26 mouse cellular contexts compared by ENCODE assay signal in the genomic region with DNA sequence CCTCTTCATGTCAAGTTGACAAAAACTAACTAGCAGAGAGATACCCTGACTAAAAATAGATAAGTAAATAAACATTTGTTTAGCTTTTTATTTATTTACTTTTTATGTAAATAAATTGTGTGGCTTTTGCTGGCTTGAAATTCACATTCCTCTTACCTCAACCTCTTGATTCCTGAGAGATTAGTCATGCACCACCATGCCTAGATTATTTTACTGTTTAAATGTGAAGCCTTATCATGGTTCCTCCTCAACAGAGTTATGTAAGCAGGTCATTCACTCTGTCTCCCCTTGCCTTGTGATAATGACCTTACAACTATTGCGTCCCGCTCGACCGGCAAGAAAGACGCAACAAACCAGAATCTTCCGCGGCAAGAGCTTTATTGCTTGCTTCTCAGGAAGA.
"Had no signal": no experiment of that assay in that cellular context is flagged by ENCODE, and none has a peak within 500 bp of the region (broad histone marks: within the 10 kb centered on the region; RNA-seq: fewer than 3 reads in every experiment).

No protein-coding gene starts in this region.

- H3K4me1 ChIP-seq: heart, embryonic 15.5 days; hindbrain, embryonic 12.5 days; intestine, embryonic 15.5 days; limb, embryonic 13.5 days; limb, embryonic 15.5 days had no signal

- DNase-seq: gastrocnemius, adult 2 months; gastrocnemius, postnatal 10 days; gastrocnemius, postnatal 25 days; heart, adult 18-20 months; heart, postnatal 14 days; heart, postnatal 36 days; kidney, adult 11 months; kidney, adult 2 months; kidney, adult 9 months; kidney, postnatal 14 days; left cerebral cortex, postnatal 4 days had no signal

- H3K27ac ChIP-seq: gastrocnemius, adult 2 months; heart, embryonic 10.5 days; heart, embryonic 13.5 days; heart, embryonic 15.5 days; hindbrain, embryonic 12.5 days; hindbrain, embryonic 14.5 days; intestine, embryonic 15.5 days; kidney, embryonic 15.5 days; kidney, postnatal 0 days; left cerebral cortex, adult 2 months; limb, embryonic 13.5 days; limb, embryonic 15.5 days; liver, embryonic 12.5 days; liver, embryonic 14.5 days had no signal

- H3K27me3 ChIP-seq: heart, embryonic 13.5 days; heart, embryonic 15.5 days; hindbrain, embryonic 12.5 days; intestine, embryonic 15.5 days; kidney, embryonic 15.5 days; limb, embryonic 13.5 days; limb, embryonic 15.5 days; liver, embryonic 12.5 days had no signal

- H3K36me3 ChIP-seq: heart, embryonic 15.5 days; hindbrain, embryonic 12.5 days; intestine, embryonic 15.5 days; kidney, embryonic 15.5 days; liver, embryonic 12.5 days had no signal

- ATAC-seq: hindbrain, embryonic 16.5 days; inflammation-experienced regulatory T-cells, adult 6 months; intestine, embryonic 15.5 days; liver, embryonic 12.5 days had no signal

- H3K4me3 ChIP-seq: gastrocnemius, adult 2 months; heart, embryonic 10.5 days; heart, embryonic 13.5 days; heart, embryonic 15.5 days; hindbrain, embryonic 12.5 days; intestine, embryonic 15.5 days; kidney, embryonic 15.5 days; left cerebral cortex, adult 2 months; limb, embryonic 13.5 days; limb, embryonic 15.5 days; liver, embryonic 12.5 days had no signal

- H3K4me2 ChIP-seq: heart, embryonic 13.5 days; heart, embryonic 15.5 days; hindbrain, embryonic 12.5 days; hindbrain, embryonic 14.5 days; intestine, embryonic 15.5 days; kidney, embryonic 15.5 days; limb, embryonic 13.5 days; limb, embryonic 15.5 days; liver, embryonic 12.5 days had no signal

- H3K9ac ChIP-seq: heart, embryonic 13.5 days; heart, embryonic 15.5 days; hindbrain, embryonic 12.5 days; hindbrain, embryonic 14.5 days; intestine, embryonic 15.5 days; kidney, embryonic 15.5 days; limb, embryonic 13.5 days; limb, embryonic 15.5 days; liver, embryonic 12.5 days; liver, embryonic 14.5 days had no signal

- H3K9me3 ChIP-seq: heart, embryonic 10.5 days; heart, embryonic 13.5 days; heart, embryonic 15.5 days; hindbrain, embryonic 12.5 days; intestine, embryonic 15.5 days; kidney, embryonic 15.5 days; limb, embryonic 13.5 days; limb, embryonic 15.5 days; liver, embryonic 12.5 days had no signal
